Mouse (Mus musculus) C2C12 (cell line): ENCODE data around the gene Otop2.

Experiments used
- CEBPB ChIP-seq: IDR thresholded peaks from one replicate; pipeline ENCODE4 v1.6.1; 2011; ENCODE audit warnings: low read depth, mild to moderate bottlenecking, control low read depth, moderate library complexity
- CTCF ChIP-seq: IDR thresholded peaks from one replicate; pipeline ENCODE4 v1.5.1; 2011; ENCODE audit not compliant: control insufficient read depth, insufficient read depth, insufficient read length
- MAX ChIP-seq: IDR thresholded peaks from one replicate; pipeline ENCODE4 v1.6.1; 2011; ENCODE audit warnings: mild to moderate bottlenecking, control low read depth

GRCm38 (mm10) chr11:115335223-115335622 is 28.3 kb downstream of the Otop2 start:
- TF ChIP-seq CTCF (no peak), CEBPB (no peak), MAX (no peak)
